Mouse (Mus musculus) midbrain, postnatal 0 days (tissue): ENCODE measurements around the gene Wtip. TPM values are rescaled to one million over a fixed set of nuclear protein-coding genes. Genes with fewer than 3 reads are reported as not detected.
"Not testable (repeated sequence)": the region's sequence is repeated elsewhere in the genome, so short reads cannot be mapped to it uniquely, and the experiment has no call there.

Source experiments
- ATAC-seq: fragments of 200-750 bp; cut with Nextera tagmentation; 2 replicates; pipeline ENCODE4 v1.8.0; 2017; ENCODE audit warnings: moderate number of reproducible peaks, mild to moderate bottlenecking, moderate TSS enrichment, moderate library complexity; ENCODE audit not compliant: low FRiP score
- DNase-seq: peaks from one replicate; pipeline ENCODE4 v3.0.0-alpha.2; 2015; ENCODE audit warnings: low spot score
- H3K27ac ChIP-seq: fragments of 300-500 bp; sonication (generic); 2 replicates; pipeline ENCODE4 v1.5.1; 2014; ENCODE audit warnings: low read depth, mild to moderate bottlenecking, low read length, mixed read lengths
- H3K27me3 ChIP-seq: fragments of 300-500 bp; sonication (generic); 2 replicates; pipeline ENCODE4 v1.6.1; 2014; ENCODE audit warnings: low read length, control low read depth, mixed read lengths; ENCODE audit not compliant: insufficient read depth
- H3K36me3 ChIP-seq: fragments of 300-500 bp; sonication (generic); 2 replicates; pipeline ENCODE4 v1.6.1; 2014; ENCODE audit warnings: low read length, control low read depth, mixed read lengths; ENCODE audit not compliant: insufficient read depth
- H3K4me1 ChIP-seq: fragments of 300-500 bp; sonication (generic); 2 replicates; pipeline ENCODE4 v1.6.1; 2014; ENCODE audit warnings: mild to moderate bottlenecking, control low read depth, antibody characterized with exemption, low read length, mixed read lengths; ENCODE audit not compliant: insufficient read depth
- H3K4me2 ChIP-seq: fragments of 300-500 bp; sonication (generic); 2 replicates; pipeline ENCODE4 v1.6.1; 2014; ENCODE audit warnings: low read depth, mild to moderate bottlenecking, low read length, mixed read lengths; ENCODE audit not compliant: poor library complexity, severe bottlenecking
- H3K4me3 ChIP-seq: fragments of 300-500 bp; sonication (generic); 2 replicates; pipeline ENCODE4 v1.5.1; 2014; ENCODE audit warnings: low read depth, mild to moderate bottlenecking, low read length, moderate library complexity
- H3K9ac ChIP-seq: fragments of 300-500 bp; sonication (generic); replicated peaks from 2 replicates; pipeline ENCODE4 v1.6.1; 2014; ENCODE audit warnings: mild to moderate bottlenecking, low read length, moderate library complexity, mixed read lengths; ENCODE audit not compliant: poor library complexity, severe bottlenecking
- H3K9me3 ChIP-seq: fragments of 300-500 bp; sonication (generic); 2 replicates; pipeline ENCODE4 v1.6.1; 2016; ENCODE audit warnings: low read length, control low read depth
- CTCF ChIP-seq: IDR thresholded peaks from 2 replicates; pipeline ENCODE4 v1.5.1; 2016; ENCODE audit warnings: antibody characterized with exemption, mild to moderate bottlenecking
- WGBS: fragments of 180-500 bp; shearing (Covaris S2); extraction: QIAGEN DNeasy Blood & Tissue Kit; methylation state at CpG from one replicate; pipeline ENCODE4 v1.1.7; 2014; 5-methylcytosine and 5-hydroxymethylcytosine counted together
- polyA plus RNA-seq: library from polyadenylated mRNA; unstranded; fragments of >200 nt; fragmentation: Nextera tagmentation; extraction: Ambion mirVana; gene quantifications from 2 replicates; pipeline ENCODE4 v1.2.1, GENCODE M21; 2015
- total RNA-seq: library from RNA; depleted of rRNA; stranded (reverse); fragments of >200 nt; gene quantifications from 2 replicates; pipeline ENCODE4 v1.2.3, GENCODE M21; 2014; rRNA removed

The Wtip gene
- total and polyA plus RNA-seq, 2 experiments from 2014 or later, result 2.1 to 31.0 TPM

GRCm38 (mm10) chr7:34109190-34109589 lies 23.9 kb downstream of the Wtip start:
- H3K4me1 ChIP-seq, result no peaks in the 10 kb centered on the region
- ATAC-seq (no peak), DNase-seq (no peak)
- H3K4me3 ChIP-seq, result no peak overlapping the region
- H3K36me3 ChIP-seq, result peaks cover 14% of the 10 kb centered on the region; the same call in 1 of the 2 replicates
- H3K27ac ChIP-seq, result no peak overlapping the region
- WGBS, result 76% methylated on average over 5 of the region's 5 CpGs
- no peak overlapping the region for H3K4me2 ChIP-seq
- H3K9ac ChIP-seq, result no peak overlapping the region
- no peaks in the 10 kb centered on the region for H3K9me3 ChIP-seq
- no peaks in the 10 kb centered on the region for H3K27me3 ChIP-seq
- TF ChIP-seq CTCF, result no peak

GRCm38 (mm10) chr7:34101276-34101675 lies 31.8 kb downstream of the Wtip start:
- Histone ChIP-seq H3K4me1 (no peaks in the 10 kb centered on the region), H3K27ac (no peak overlapping the region), H3K4me3 (no peak overlapping the region), H3K9ac (no peak overlapping the region), H3K4me2 (no peak overlapping the region), H3K36me3 (no peaks in the 10 kb centered on the region), H3K27me3 (no peaks in the 10 kb centered on the region), H3K9me3 (no peaks in the 10 kb centered on the region)
- ATAC-seq (no peak), DNase-seq (no peak)
- no peak for TF ChIP-seq CTCF

DNA sequence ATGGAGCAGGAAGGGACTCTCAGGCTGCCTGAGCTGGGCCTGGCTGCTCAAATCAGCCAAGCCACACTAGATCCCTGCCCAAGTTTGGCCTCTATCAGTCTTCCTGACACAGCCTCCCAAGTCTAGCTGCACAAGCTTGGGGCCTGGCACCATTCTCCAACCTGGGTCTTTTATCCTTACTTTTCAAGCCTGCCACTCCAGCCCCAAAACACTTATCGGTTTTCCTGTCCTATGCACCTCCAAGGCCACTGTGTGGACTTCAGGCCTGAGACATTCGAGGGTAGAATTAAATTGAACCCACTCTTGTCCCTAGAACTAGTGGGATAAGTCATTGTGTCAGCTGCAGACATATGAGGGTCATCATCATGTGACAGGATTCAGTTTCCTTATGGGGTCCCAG lies 33.1 kb downstream of the Wtip start:
- Histone ChIP-seq H3K4me2 (no peak overlapping the region), H3K27me3 (no peaks in the 10 kb centered on the region), H3K27ac (no peak overlapping the region), H3K4me3 (no peak overlapping the region), H3K9ac (no peak overlapping the region), H3K9me3 (peaks cover 3% of the 10 kb centered on the region; the same call in 1 of the 2 replicates), H3K4me1 (no peaks in the 10 kb centered on the region), H3K36me3 (no peaks in the 10 kb centered on the region)
- ATAC-seq (no peak), DNase-seq (no peak)
- no peak for TF ChIP-seq CTCF
- WGBS, result 76% methylated on average over 2 of the region's 2 CpGs

GRCm38 (mm10) chr7:34094911-34095481 lies 38.1 kb downstream of the Wtip start, which contains the start of gene Scgb1b30:
Gene Scgb1b30 (plus strand): TSS chr7:34095431.
- Histone ChIP-seq H3K9me3 (peaks cover 3% of the 10 kb centered on the region; the same call in 1 of the 2 replicates), H3K4me1 (no peaks in the 10 kb centered on the region), H3K27me3 (no peaks in the 10 kb centered on the region), H3K4me3 (no peak within 1 kb of the TSS), H3K9ac (no peak within 1 kb of the TSS), H3K36me3 (no peaks in the 10 kb centered on the region), H3K4me2 (no peak within 1 kb of the TSS), H3K27ac (no peak within 1 kb of the TSS)
- 76% methylated on average over 3 of the region's 3 CpGs for WGBS
- no peak for ATAC-seq
- DNase-seq, result no peak
- no peak for TF ChIP-seq CTCF

DNA sequence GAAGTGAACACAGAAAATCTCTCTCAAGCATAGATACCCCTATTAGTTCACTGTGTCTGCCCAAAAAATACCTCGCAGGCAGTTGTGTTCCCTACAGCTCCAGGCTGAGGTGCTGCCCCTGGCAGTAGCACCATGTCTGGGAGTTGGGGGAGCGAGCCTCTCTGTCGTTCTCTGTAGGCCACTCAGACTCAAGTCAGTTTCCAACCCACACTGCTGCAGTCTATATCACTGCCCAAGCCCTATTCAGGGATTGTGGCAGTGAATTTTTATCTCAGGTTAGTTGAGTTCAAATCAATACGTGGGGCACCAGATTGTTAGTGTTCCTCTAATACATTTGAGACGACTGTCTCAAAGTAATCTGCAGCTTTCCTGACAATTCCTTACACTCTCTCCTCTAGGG lies 64.9 kb downstream of the Wtip start:
- H3K27ac ChIP-seq, H3K27me3 ChIP-seq, H3K4me3 ChIP-seq, ATAC-seq, H3K9me3 ChIP-seq, DNase-seq, H3K4me1 ChIP-seq, H3K4me2 ChIP-seq, H3K9ac ChIP-seq, H3K36me3 ChIP-seq: not testable (repeated sequence)
- 84% methylated on average over 5 of the region's 5 CpGs for WGBS

Other genes starting within 250 kb of the Wtip start
- gene Scgb2b26, start 188.2 kb downstream of the Wtip start, total RNA-seq, result not detected in 2 replicates
- gene Scgb2b26, start 188.2 kb downstream of the Wtip start, polyA plus RNA-seq, result not detected in 2 replicates
- gene Scgb2b27, start 119.3 kb downstream of the Wtip start, total RNA-seq, result not detected in 2 replicates
- not detected in 2 replicates for gene Scgb2b27, start 119.3 kb downstream of the Wtip start, polyA plus RNA-seq
- gene Scgb1b27, start 111.8 kb downstream of the Wtip start, total RNA-seq, result not detected in 2 replicates
- not detected in 2 replicates for gene Scgb1b27, start 111.8 kb downstream of the Wtip start, polyA plus RNA-seq
- gene Scgb1b30, start 37.8 kb downstream of the Wtip start, total RNA-seq, result not detected in 2 replicates
- gene Scgb1b30, start 37.8 kb downstream of the Wtip start, polyA plus RNA-seq, result not detected in 2 replicates
- gene Uba2, start 36.3 kb upstream of the Wtip start, total RNA-seq, result 142 and 145 TPM in 2 replicates
- gene Uba2, start 36.3 kb upstream of the Wtip start, polyA plus RNA-seq, result 119 and 120 TPM in 2 replicates
- gene Pdcd2l, start 63.4 kb upstream of the Wtip start, total RNA-seq, result 35.0 and 39.7 TPM in 2 replicates
- 64.4 and 68.0 TPM in 2 replicates for gene Pdcd2l, start 63.4 kb upstream of the Wtip start, polyA plus RNA-seq
- gene Gpi1, start 97.1 kb upstream of the Wtip start, total RNA-seq, result 300 and 325 TPM in 2 replicates
- 357 and 374 TPM in 2 replicates for gene Gpi1, start 97.1 kb upstream of the Wtip start, polyA plus RNA-seq
- gene Gm6096, start 117.8 kb upstream of the Wtip start, total RNA-seq, result not detected in 2 replicates
- gene Gm6096, start 117.8 kb upstream of the Wtip start, polyA plus RNA-seq, result not detected in 2 replicates
- gene 4931406P16Rik, start 180.3 kb upstream of the Wtip start, total RNA-seq, result 76.2 and 78.3 TPM in 2 replicates
- 26.4 and 33.6 TPM in 2 replicates for gene 4931406P16Rik, start 180.3 kb upstream of the Wtip start, polyA plus RNA-seq